Mouse (Mus musculus) embryonic facial prominence, embryonic 13.5 days (tissue): ENCODE measurements around the gene Sema4d. TPM values are rescaled to one million over a fixed set of nuclear protein-coding genes. Genes with fewer than 3 reads are reported as not detected.
"Not testable (repeated sequence)": the region's sequence is repeated elsewhere in the genome, so short reads cannot be mapped to it uniquely, and the experiment has no call there.

ENCODE experiments used
- ATAC-seq: fragments of 200-750 bp; cut with Nextera tagmentation; 2 replicates; pipeline ENCODE4 v1.8.0; 2017; ENCODE audit warnings: low read depth; ENCODE audit not compliant: insufficient number of reproducible peaks, insufficient read depth, low FRiP score, low TSS enrichment
- H3K27ac ChIP-seq: fragments of 300-500 bp; sonication (generic); 2 replicates; pipeline ENCODE4 v1.5.1; 2015; ENCODE audit warnings: moderate library complexity, mild to moderate bottlenecking, inconsistent platforms
- H3K27me3 ChIP-seq: fragments of 300-500 bp; sonication (generic); 2 replicates; pipeline ENCODE4 v1.6.1; 2015; ENCODE audit warnings: mild to moderate bottlenecking, inconsistent platforms
- H3K36me3 ChIP-seq: fragments of 300-500 bp; sonication (generic); 2 replicates; pipeline ENCODE4 v1.6.1; 2015; ENCODE audit warnings: mild to moderate bottlenecking, inconsistent platforms
- H3K4me1 ChIP-seq: fragments of 300-500 bp; sonication (generic); 2 replicates; pipeline ENCODE4 v1.6.1; 2015; ENCODE audit warnings: inconsistent platforms
- H3K4me2 ChIP-seq: fragments of 300-500 bp; sonication (generic); 2 replicates; pipeline ENCODE4 v1.6.1; 2015; ENCODE audit warnings: moderate library complexity, mild to moderate bottlenecking, inconsistent platforms
- H3K4me3 ChIP-seq: fragments of 300-500 bp; sonication (generic); 2 replicates; pipeline ENCODE4 v1.5.1; 2015; ENCODE audit warnings: mild to moderate bottlenecking, inconsistent platforms
- H3K9ac ChIP-seq: fragments of 300-500 bp; sonication (generic); 2 replicates; pipeline ENCODE4 v1.6.1; 2015; ENCODE audit warnings: mild to moderate bottlenecking, inconsistent platforms
- H3K9me3 ChIP-seq: fragments of 300-500 bp; sonication (generic); 2 replicates; pipeline ENCODE4 v1.6.1; 2016; ENCODE audit warnings: inconsistent platforms
- WGBS: fragments of 180-500 bp; shearing (Covaris S2); methylation state at CpG from one replicate; pipeline ENCODE4 v1.1.7; 2015; ENCODE audit warnings: mixed read lengths; 5-methylcytosine and 5-hydroxymethylcytosine counted together
- polyA plus RNA-seq: library from polyadenylated mRNA; unstranded; fragments of >200 nt; fragmentation: Nextera tagmentation; extraction: Ambion mirVana; gene quantifications from 2 replicates; pipeline ENCODE4 v1.2.1, GENCODE M21; 2015

Gene Sema4d
- polyA plus RNA-seq, 1 experiment from 2014 or later = 7.3 TPM

DNA sequence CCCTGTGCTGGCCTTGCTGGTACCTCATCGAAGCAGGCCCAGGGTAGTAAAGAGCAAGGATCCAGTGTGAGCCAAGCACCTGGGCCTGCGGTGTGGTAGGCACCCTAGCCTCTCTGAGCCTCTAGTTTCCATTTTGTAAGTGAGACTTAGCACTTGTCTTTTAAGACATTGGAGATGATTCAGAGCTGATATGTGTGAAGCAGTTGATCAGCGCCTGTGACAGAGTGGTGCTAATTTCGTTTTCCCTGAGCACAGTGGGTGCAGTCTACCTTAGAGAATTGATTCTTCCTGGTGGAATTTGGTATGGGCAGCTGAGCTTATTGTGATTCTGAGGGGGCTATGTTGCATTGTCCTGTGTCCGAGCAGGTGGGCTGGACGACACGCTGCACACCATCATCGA, 111.9 kb downstream of the Sema4d start:
- no peak overlapping the region for H3K9ac ChIP-seq
- H3K27ac ChIP-seq = no peak overlapping the region
- ATAC-seq = no peak
- no peaks in the 10 kb centered on the region for H3K27me3 ChIP-seq
- no peaks in the 10 kb centered on the region for H3K9me3 ChIP-seq
- H3K4me1 ChIP-seq = no peaks in the 10 kb centered on the region
- H3K4me2 ChIP-seq = no peak overlapping the region
- WGBS = 95% methylated on average over 8 of the region's 8 CpGs
- peaks cover 96% of the 10 kb centered on the region for H3K36me3 ChIP-seq
- no peak overlapping the region for H3K4me3 ChIP-seq

DNA sequence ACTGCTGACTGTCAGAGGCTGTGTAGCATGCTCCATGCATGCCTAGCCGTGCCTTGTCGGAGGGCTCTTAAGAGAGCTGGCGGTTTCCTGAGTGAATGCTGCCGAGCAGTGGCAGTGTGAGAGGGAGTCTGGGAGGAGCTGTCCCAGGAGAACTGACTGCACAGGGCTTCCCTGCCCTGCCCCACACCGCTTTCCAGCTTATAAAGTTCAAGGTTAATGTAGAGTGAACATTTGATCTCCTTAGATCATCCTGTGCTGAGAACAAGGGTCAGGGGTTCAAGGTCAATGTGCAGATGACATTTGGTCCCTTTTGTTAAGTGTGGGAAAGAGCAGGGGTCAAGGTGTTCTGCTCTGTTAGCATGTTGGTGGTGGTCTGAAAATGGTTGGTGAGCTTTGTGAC, 112.5 kb downstream of the Sema4d start:
- peaks cover 98% of the 10 kb centered on the region for H3K36me3 ChIP-seq
- H3K4me3 ChIP-seq = no peak overlapping the region
- no peak for ATAC-seq
- no peak overlapping the region for H3K27ac ChIP-seq
- H3K4me2 ChIP-seq = no peak overlapping the region
- no peak overlapping the region for H3K9ac ChIP-seq
- no peaks in the 10 kb centered on the region for H3K9me3 ChIP-seq
- H3K4me1 ChIP-seq = no peaks in the 10 kb centered on the region
- H3K27me3 ChIP-seq = no peaks in the 10 kb centered on the region
- WGBS = 82% methylated on average over 5 of the region's 5 CpGs

DNA sequence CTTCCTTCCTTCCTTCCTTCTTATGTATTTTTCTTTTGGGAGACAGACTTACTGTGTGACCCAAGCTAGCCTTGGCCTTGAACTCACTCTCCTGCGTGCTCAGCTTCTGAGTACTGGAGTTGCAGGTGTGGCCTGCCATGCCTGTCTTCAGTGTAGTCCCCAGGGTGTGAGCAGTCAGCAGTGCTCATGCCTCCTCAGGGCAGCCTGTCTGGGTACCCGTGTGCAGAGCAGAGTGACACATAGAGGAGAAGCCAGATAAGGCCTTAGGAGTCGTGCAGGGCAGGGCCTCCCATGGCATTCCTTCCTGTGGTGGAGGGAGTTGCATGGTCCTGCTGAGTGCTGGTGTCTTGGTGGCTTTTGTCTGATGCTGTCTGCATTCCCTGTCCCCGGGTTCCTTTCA, 114.2 kb downstream of the Sema4d start:
- ATAC-seq = no peak

DNA sequence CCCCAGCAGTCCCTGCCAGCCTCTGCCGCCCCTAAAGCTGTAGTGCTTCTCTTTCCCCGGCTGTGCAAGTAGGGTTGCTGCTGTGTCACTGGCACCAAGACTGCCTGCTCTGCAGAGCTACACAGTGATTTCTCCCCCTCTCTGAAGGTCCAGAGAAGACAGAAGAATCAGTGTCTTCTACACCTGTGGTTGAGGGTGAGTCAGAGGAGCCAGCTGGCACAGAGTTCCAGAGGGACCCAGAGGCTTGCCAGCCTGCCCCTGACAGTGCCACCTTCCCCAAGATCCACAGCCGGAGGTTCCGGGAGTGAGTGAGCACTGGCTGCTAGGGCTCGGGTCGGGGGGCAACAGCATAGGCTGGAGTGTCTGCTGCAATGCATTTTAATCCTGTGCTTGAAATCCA, 114.9 kb downstream of the Sema4d start:
- Histone ChIP-seq H3K4me2 (no peak overlapping the region), H3K9me3 (no peaks in the 10 kb centered on the region), H3K27me3 (no peaks in the 10 kb centered on the region), H3K4me1 (no peaks in the 10 kb centered on the region), H3K27ac (no peak overlapping the region), H3K36me3 (peaks cover 99% of the 10 kb centered on the region), H3K4me3 (no peak overlapping the region), H3K9ac (no peak overlapping the region)
- ATAC-seq = no peak
- WGBS = 90% methylated on average over 6 of the region's 6 CpGs

More for the DNA sequence above, 114.2 kb downstream of the Sema4d start:
- Histone ChIP-seq H3K4me2 (no peak overlapping the region), H3K4me3 (no peak overlapping the region), H3K36me3 (peaks cover 98% of the 10 kb centered on the region), H3K27me3 (no peaks in the 10 kb centered on the region), H3K9me3 (no peaks in the 10 kb centered on the region), H3K27ac (no peak overlapping the region), H3K4me1 (no peaks in the 10 kb centered on the region), H3K9ac (no peak overlapping the region)
- 73% methylated on average over 4 of the region's 4 CpGs for WGBS

DNA sequence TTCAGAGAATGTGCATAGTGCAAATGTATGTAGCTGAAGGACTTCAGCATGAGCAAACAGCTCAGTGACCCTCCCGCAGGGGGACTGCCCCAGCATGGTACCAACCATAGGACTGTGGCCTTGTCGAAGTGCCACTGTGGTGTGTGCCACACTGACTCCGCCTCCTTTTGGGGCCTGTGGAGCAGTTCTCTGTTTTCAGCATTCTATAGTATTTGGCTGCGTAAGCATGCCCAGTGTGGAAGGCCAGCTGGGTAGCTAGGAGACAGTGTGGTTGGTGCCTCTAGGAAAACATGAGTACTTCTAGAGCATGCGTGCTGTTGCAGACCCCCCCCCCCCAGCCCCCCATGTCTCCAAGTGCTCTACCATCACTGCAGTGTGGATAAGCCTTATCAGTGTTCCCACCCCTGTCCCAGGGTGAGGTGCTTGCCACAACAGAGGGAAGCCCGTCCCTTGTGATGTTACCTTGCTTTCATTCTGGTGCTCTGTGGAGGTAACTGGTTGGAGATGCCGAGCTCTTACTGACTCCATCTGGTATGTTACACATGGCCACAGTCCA, 115.8 kb downstream of the Sema4d start:
- Histone ChIP-seq H3K4me3 (no peak overlapping the region), H3K9ac (no peak overlapping the region), H3K4me2 (no peak overlapping the region), H3K27me3 (no peaks in the 10 kb centered on the region), H3K4me1 (no peaks in the 10 kb centered on the region), H3K36me3 (peaks cover 98% of the 10 kb centered on the region), H3K9me3 (no peaks in the 10 kb centered on the region), H3K27ac (no peak overlapping the region)
- no peak for ATAC-seq
- WGBS = 93% methylated on average over 7 of the region's 7 CpGs

DNA sequence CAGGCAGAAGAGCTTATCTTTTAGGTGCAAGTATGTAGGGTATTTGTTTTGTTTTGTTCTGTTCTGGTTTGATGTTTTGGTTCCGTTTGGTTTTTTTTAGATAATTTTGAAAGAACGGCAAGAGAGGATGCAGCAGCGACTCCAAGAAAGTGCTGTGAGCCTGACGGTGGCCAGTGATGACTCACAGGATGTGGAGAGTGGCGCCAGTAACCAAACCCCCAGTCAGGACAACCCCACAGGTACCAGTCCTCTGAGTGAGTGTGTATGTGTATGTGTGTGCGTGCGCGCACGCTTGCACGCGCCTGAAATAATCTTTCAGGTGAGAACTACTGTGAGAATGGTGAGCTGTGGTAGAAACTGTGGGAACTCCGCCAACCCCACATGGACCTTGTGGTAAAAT, 116.5 kb downstream of the Sema4d start:
- Histone ChIP-seq H3K9ac (no peak overlapping the region), H3K36me3 (peaks cover 91% of the 10 kb centered on the region), H3K9me3 (no peaks in the 10 kb centered on the region), H3K27ac (no peak overlapping the region), H3K4me2 (no peak overlapping the region), H3K27me3 (no peaks in the 10 kb centered on the region), H3K4me1 (no peaks in the 10 kb centered on the region), H3K4me3 (no peak overlapping the region)
- ATAC-seq = no peak
- WGBS = 94% methylated on average over 12 of the region's 12 CpGs

DNA sequence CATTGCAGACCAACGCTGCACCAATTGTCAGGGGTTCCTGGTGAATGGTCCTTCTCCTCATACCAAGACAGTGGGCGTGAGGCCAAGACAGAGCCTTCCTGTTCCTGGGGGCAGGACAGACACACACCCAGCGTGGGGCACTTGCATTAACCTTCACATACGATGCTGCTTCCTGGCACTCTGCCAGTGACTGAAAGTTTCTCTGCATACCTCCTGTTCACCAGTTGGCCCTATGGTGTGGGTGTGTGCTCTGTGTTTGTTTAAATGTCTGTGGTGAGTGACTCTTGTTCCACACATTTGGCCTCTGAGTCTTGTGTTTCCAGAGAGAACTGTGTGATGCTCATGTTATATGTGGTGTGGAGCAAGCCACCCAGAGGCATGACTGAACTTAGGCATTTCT, 116.9 kb downstream of the Sema4d start:
- Histone ChIP-seq H3K4me1 (no peaks in the 10 kb centered on the region), H3K36me3 (peaks cover 90% of the 10 kb centered on the region), H3K27me3 (no peaks in the 10 kb centered on the region), H3K4me2 (no peak overlapping the region), H3K9me3 (no peaks in the 10 kb centered on the region), H3K9ac (no peak overlapping the region), H3K4me3 (no peak overlapping the region), H3K27ac (no peak overlapping the region)
- 75% methylated on average over 4 of the region's 4 CpGs for WGBS
- no peak for ATAC-seq

DNA sequence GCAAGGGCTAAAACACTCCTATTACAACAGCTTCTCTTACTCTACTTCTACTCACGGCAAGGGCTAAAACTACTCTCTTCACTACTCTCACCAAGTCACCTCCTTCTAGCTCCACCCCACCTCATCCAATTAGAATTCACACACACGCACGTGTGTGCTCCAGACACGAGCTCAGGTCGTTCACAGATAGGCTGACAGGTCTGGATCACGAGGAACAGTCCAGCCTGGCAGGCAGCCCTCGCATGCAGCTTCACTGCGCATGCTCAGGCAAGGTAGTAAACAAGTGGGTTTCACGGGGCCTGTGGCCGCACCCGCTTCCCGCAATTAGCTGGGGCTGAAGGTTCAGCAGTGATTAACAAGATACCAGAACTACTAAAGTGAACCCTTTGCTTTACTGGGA, 125.4 kb downstream of the Sema4d start:
- H3K4me3 ChIP-seq, ATAC-seq, H3K9ac ChIP-seq, H3K27ac ChIP-seq, H3K9me3 ChIP-seq, H3K27me3 ChIP-seq, H3K4me1 ChIP-seq, H3K4me2 ChIP-seq: not testable (repeated sequence)
- WGBS = 90% methylated on average over 12 of the region's 12 CpGs
- H3K36me3 ChIP-seq = peaks cover 84% of the 10 kb centered on the region

DNA sequence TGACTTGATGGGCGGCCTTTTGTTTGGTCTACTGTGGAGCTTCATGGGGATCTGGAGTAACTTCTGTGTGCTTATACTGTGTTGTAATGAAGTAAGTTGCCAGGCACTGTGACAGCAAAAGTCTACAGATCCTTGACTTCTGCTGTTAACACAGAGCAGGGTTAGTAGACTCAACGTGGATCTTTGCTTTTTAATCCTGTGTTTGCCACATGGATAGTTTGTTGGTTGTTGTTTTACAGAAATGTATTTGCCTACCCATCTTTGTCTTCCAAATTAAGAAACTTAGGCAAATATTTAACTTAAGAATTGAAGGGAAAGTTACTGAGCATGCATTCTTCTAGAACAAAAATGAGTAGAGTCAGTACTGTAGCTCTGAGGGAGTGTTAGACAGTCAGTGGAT, 130.0 kb downstream of the Sema4d start:
- H3K4me1 ChIP-seq = no peaks in the 10 kb centered on the region
- WGBS = 92% methylated on average over 2 of the region's 2 CpGs
- no peak overlapping the region for H3K9ac ChIP-seq
- no peak overlapping the region for H3K27ac ChIP-seq
- no peaks in the 10 kb centered on the region for H3K27me3 ChIP-seq
- no peak for ATAC-seq
- H3K9me3 ChIP-seq = no peaks in the 10 kb centered on the region
- H3K4me3 ChIP-seq = no peak overlapping the region
- no peak overlapping the region for H3K4me2 ChIP-seq
- H3K36me3 ChIP-seq = peaks cover 95% of the 10 kb centered on the region

DNA sequence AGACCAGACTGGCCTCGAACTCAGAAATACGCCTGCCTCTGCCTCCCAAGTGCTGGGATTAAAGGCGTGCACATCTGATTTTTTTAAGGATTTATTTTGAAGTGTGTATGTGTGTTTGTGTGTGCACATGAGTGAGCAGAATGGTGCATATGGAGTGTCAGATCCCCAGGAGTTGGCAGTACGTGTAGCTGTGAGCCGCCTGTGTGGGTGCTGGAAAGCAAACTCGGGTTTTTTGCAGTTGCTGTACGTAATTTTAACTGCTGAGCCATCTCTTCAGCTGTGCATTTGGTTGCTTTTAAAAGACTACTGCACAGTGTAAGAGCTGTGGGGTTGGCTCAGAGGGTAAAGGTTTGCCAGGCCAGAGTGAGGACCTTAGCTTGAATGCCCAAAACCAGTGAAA, 134.0 kb downstream of the Sema4d start:
- ATAC-seq = no peak
- Histone ChIP-seq H3K4me3 (no peak overlapping the region), H3K9me3 (no peaks in the 10 kb centered on the region), H3K27me3 (no peaks in the 10 kb centered on the region), H3K36me3 (peaks cover 95% of the 10 kb centered on the region), H3K4me1 (no peaks in the 10 kb centered on the region), H3K4me2 (no peak overlapping the region), H3K27ac (no peak overlapping the region), H3K9ac (no peak overlapping the region)
- WGBS = 97% methylated on average over 7 of the region's 7 CpGs

DNA sequence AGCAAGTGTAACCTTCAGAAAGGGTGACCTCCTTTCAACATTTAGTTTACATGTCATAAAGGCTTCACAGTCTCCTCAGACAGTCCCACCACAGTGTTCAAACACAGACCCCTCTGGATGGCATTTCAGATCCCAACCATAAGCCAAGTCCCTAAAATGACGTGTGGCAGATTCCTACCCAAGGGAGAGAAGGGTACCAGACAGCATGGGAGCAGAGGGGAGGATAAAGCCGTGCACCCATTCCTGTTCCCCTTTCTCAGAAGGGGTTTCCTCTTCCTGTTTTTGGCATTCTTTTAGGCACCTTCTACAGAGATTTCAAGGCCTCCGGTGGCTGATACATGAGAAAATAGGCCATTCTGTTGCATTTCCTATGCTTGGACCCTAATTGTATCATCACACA, 135.5 kb downstream of the Sema4d start:
- 97% methylated on average over 3 of the region's 3 CpGs for WGBS
- Histone ChIP-seq H3K4me3 (no peak overlapping the region), H3K4me2 (no peak overlapping the region), H3K9ac (no peak overlapping the region), H3K9me3 (no peaks in the 10 kb centered on the region), H3K27ac (no peak overlapping the region), H3K36me3 (peaks cover 96% of the 10 kb centered on the region), H3K4me1 (no peaks in the 10 kb centered on the region), H3K27me3 (no peaks in the 10 kb centered on the region)
- ATAC-seq = no peak

DNA sequence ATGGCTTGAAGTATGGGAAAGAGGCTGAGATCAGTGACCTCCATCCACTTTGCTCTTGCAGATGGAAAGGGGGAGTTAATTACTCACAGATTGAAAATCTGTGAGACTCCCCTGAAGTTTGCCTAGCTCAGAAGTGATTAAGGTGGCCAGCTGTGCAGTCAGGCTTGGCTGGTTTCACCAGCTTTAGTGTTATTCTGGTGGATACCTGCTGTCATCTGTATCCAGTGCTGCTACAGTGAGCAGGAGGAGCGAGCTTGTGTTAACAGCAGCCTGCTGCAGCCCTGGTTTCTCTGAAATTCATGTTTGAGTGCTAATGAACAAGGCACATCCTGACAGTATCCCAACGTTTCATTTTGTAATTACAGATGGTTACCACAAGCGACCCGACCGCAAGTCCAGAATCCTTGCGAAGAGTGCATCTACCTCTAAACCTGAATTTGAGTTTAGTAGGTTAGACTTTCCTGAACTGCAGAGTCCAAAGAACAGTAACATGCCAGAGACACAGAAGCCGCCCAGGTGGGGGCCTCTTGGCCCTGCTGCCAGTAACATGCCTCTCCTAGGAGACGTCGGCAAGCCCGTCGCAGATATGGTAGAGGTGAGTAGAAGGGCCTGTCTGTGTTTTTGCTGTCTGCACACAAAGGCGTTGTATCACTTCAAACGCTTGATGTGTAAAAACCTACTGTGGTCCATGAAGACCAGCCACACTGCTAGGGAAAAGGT, 136.9 kb downstream of the Sema4d start:
- Histone ChIP-seq H3K27ac (no peak overlapping the region), H3K36me3 (peaks cover 87% of the 10 kb centered on the region), H3K4me2 (no peak overlapping the region), H3K9ac (no peak overlapping the region), H3K9me3 (no peaks in the 10 kb centered on the region), H3K27me3 (no peaks in the 10 kb centered on the region), H3K4me1 (peaks cover 6% of the 10 kb centered on the region), H3K4me3 (no peak overlapping the region)
- WGBS = 95% methylated on average over 13 of the region's 13 CpGs
- no peak for ATAC-seq
